Mouse (Mus musculus) forebrain, embryonic 14.5 days (tissue): ENCODE data around the gene Hps3. TPM values are rescaled to one million over a fixed set of nuclear protein-coding genes. Genes with fewer than 3 reads are reported as not detected.
"Not testable (repeated sequence)": the region's sequence is repeated elsewhere in the genome, so short reads cannot be mapped to it uniquely, and the experiment has no call there.

Source experiments
- ATAC-seq: fragments of 200-750 bp; cut with Nextera tagmentation; 2 replicates; pipeline ENCODE4 v1.8.0; 2017; ENCODE audit warnings: mild to moderate bottlenecking, moderate library complexity
- DNase-seq: peaks from one replicate; pipeline ENCODE4 v3.0.0-alpha.2; 2015; ENCODE audit warnings: low spot score
- H3K27ac ChIP-seq: fragments of 300-500 bp; sonication (generic); 2 replicates; pipeline ENCODE4 v1.5.1; 2014; ENCODE audit warnings: low read depth, mild to moderate bottlenecking, control low read depth, low read length, moderate library complexity
- H3K27me3 ChIP-seq: fragments of 300-500 bp; sonication (generic); replicated peaks from 2 replicates; pipeline ENCODE4 v1.6.1; 2014; ENCODE audit warnings: low read length, control low read depth, mixed read lengths; ENCODE audit not compliant: control insufficient read depth, insufficient read depth
- H3K36me3 ChIP-seq: fragments of 300-500 bp; sonication (generic); 2 replicates; pipeline ENCODE4 v1.6.1; 2014; ENCODE audit warnings: low read length, control low read depth; ENCODE audit not compliant: control insufficient read depth, insufficient read depth
- H3K4me1 ChIP-seq: fragments of 300-500 bp; sonication (generic); 2 replicates; pipeline ENCODE4 v1.6.1; 2014; ENCODE audit warnings: antibody characterized with exemption, low read length, control low read depth; ENCODE audit not compliant: control insufficient read depth, insufficient read depth
- H3K4me2 ChIP-seq: fragments of 300-500 bp; sonication (generic); 2 replicates; pipeline ENCODE4 v1.6.1; 2014; ENCODE audit warnings: mild to moderate bottlenecking, control low read depth, low read length
- H3K4me3 ChIP-seq: fragments of 300-500 bp; sonication (generic); 2 replicates; pipeline ENCODE4 v1.5.1; 2014; ENCODE audit warnings: low read depth, low read length, control low read depth
- H3K9ac ChIP-seq: fragments of 300-500 bp; sonication (generic); 2 replicates; pipeline ENCODE4 v1.6.1; 2014; ENCODE audit warnings: mild to moderate bottlenecking, low read length, control low read depth, moderate library complexity
- H3K9me3 ChIP-seq: fragments of 300-500 bp; sonication (generic); replicated peaks from 2 replicates; pipeline ENCODE4 v1.6.1; 2016; ENCODE audit warnings: low read length, control low read depth, mixed read lengths; ENCODE audit not compliant: control insufficient read depth
- WGBS: fragments of 180-500 bp; shearing (Covaris S2); extraction: QIAGEN DNeasy Blood & Tissue Kit; methylation state at CpG from one replicate; pipeline ENCODE4 v1.1.7; 2014; 5-methylcytosine and 5-hydroxymethylcytosine counted together
- polyA plus RNA-seq: library from polyadenylated mRNA; unstranded; fragments of >200 nt; fragmentation: Nextera tagmentation; extraction: Ambion mirVana; gene quantifications from 2 replicates; pipeline ENCODE4 v1.2.1, GENCODE M21; 2014

The Hps3 gene
- polyA plus RNA-seq, 1 experiment from 2014 or later = 9.3 TPM

- H3K27ac ChIP-seq, ATAC-seq, H3K9ac ChIP-seq, H3K27me3 ChIP-seq, H3K9me3 ChIP-seq, H3K4me1 ChIP-seq, H3K4me2 ChIP-seq, H3K4me3 ChIP-seq, DNase-seq: not testable (repeated sequence)
- peaks cover 22% of the 10 kb centered on the region for H3K36me3 ChIP-seq
- WGBS = 92% methylated on average over 7 of the region's 7 CpGs
These were observed 24.2 kb downstream of the Hps3 start for GRCm38 (mm10) chr3:20010905-20011304.

- no peaks in the 10 kb centered on the region for H3K9me3 ChIP-seq
- DNase-seq = no peak
- 97% methylated on average over 9 of the region's 9 CpGs for WGBS
- H3K4me3 ChIP-seq = no peak overlapping the region
- no peak overlapping the region for H3K4me2 ChIP-seq
- ATAC-seq = no peak
- no peaks in the 10 kb centered on the region for H3K4me1 ChIP-seq
- no peak overlapping the region for H3K9ac ChIP-seq
- peaks cover 20% of the 10 kb centered on the region for H3K36me3 ChIP-seq
- H3K27me3 ChIP-seq = no peaks in the 10 kb centered on the region
- no peak overlapping the region for H3K27ac ChIP-seq
These were observed 24.7 kb downstream of the Hps3 start for GRCm38 (mm10) chr3:20010464-20010863.

- Histone ChIP-seq H3K9ac (no peak overlapping the region), H3K4me1 (no peaks in the 10 kb centered on the region), H3K36me3 (peaks cover 15% of the 10 kb centered on the region), H3K4me3 (no peak overlapping the region), H3K27me3 (no peaks in the 10 kb centered on the region), H3K27ac (no peak overlapping the region), H3K4me2 (no peak overlapping the region), H3K9me3 (no peaks in the 10 kb centered on the region)
- ATAC-seq (no peak), DNase-seq (no peak)
- WGBS = 90% methylated on average over 5 of the region's 5 CpGs
These were observed 27.4 kb downstream of the Hps3 start for GRCm38 (mm10) chr3:20007759-20008158.

- no peak overlapping the region for H3K9ac ChIP-seq
- ATAC-seq (no peak), DNase-seq (no peak)
- no peak overlapping the region for H3K4me3 ChIP-seq
- 91% methylated on average over 4 of the region's 4 CpGs for WGBS
- H3K36me3 ChIP-seq = peaks cover 19% of the 10 kb centered on the region
- no peaks in the 10 kb centered on the region for H3K9me3 ChIP-seq
- no peak overlapping the region for H3K27ac ChIP-seq
- H3K27me3 ChIP-seq = no peaks in the 10 kb centered on the region
- no peaks in the 10 kb centered on the region for H3K4me1 ChIP-seq
- H3K4me2 ChIP-seq = no peak overlapping the region
These were observed 27.8 kb downstream of the Hps3 start for GRCm38 (mm10) chr3:20007275-20007674.

- Histone ChIP-seq H3K9ac (no peak overlapping the region), H3K27me3 (no peaks in the 10 kb centered on the region), H3K27ac (no peak overlapping the region), H3K4me3 (no peak overlapping the region), H3K4me1 (no peaks in the 10 kb centered on the region), H3K36me3 (peaks cover 21% of the 10 kb centered on the region), H3K4me2 (no peak overlapping the region), H3K9me3 (no peaks in the 10 kb centered on the region)
- DNase-seq (no peak), ATAC-seq (no peak)
- WGBS = 82% methylated on average over 1 of the region's 1 CpGs
These were observed 29.5 kb downstream of the Hps3 start for GRCm38 (mm10) chr3:20005611-20006010.

GRCm38 (mm10) chr3:20004422-20004821, 30.7 kb downstream of the Hps3 start:
- H3K27ac ChIP-seq = no peak overlapping the region
- 93% methylated on average over 8 of the region's 8 CpGs for WGBS
- ATAC-seq (no peak), DNase-seq (no peak)
- H3K36me3 ChIP-seq = peaks cover 15% of the 10 kb centered on the region
- H3K9ac ChIP-seq = no peak overlapping the region
- H3K4me2 ChIP-seq = no peak overlapping the region
- H3K9me3 ChIP-seq = no peaks in the 10 kb centered on the region
- no peaks in the 10 kb centered on the region for H3K27me3 ChIP-seq
- H3K4me3 ChIP-seq = no peak overlapping the region
- H3K4me1 ChIP-seq = no peaks in the 10 kb centered on the region

- H3K4me3 ChIP-seq = no peak overlapping the region
- no peak overlapping the region for H3K4me2 ChIP-seq
- no peak overlapping the region for H3K9ac ChIP-seq
- H3K27me3 ChIP-seq = no peaks in the 10 kb centered on the region
- DNase-seq (no peak), ATAC-seq (no peak)
- WGBS = 83% methylated on average over 5 of the region's 5 CpGs
- no peak overlapping the region for H3K27ac ChIP-seq
- H3K36me3 ChIP-seq = peaks cover 15% of the 10 kb centered on the region
- H3K9me3 ChIP-seq = no peaks in the 10 kb centered on the region
- no peaks in the 10 kb centered on the region for H3K4me1 ChIP-seq
These were observed 32.3 kb downstream of the Hps3 start for GRCm38 (mm10) chr3:20002786-20003185.

- Histone ChIP-seq H3K27me3 (no peaks in the 10 kb centered on the region), H3K4me3 (no peak overlapping the region), H3K36me3 (peaks cover 20% of the 10 kb centered on the region), H3K9ac (no peak overlapping the region), H3K4me2 (no peak overlapping the region), H3K4me1 (no peaks in the 10 kb centered on the region), H3K9me3 (no peaks in the 10 kb centered on the region), H3K27ac (no peak overlapping the region)
- 54% methylated on average over 4 of the region's 4 CpGs for WGBS
- ATAC-seq (no peak), DNase-seq (no peak)
These were observed 34.3 kb downstream of the Hps3 start for GRCm38 (mm10) chr3:20000806-20001205.

GRCm38 (mm10) chr3:19999551-19999950, 35.6 kb downstream of the Hps3 start:
- H3K4me1 ChIP-seq = no peaks in the 10 kb centered on the region
- H3K36me3 ChIP-seq = peaks cover 20% of the 10 kb centered on the region
- H3K9ac ChIP-seq = no peak overlapping the region
- H3K9me3 ChIP-seq = no peaks in the 10 kb centered on the region
- H3K4me3 ChIP-seq = no peak overlapping the region
- no peak overlapping the region for H3K27ac ChIP-seq
- 86% methylated on average over 2 of the region's 2 CpGs for WGBS
- no peak overlapping the region for H3K4me2 ChIP-seq
- ATAC-seq = no peak
- no peak for DNase-seq
- no peaks in the 10 kb centered on the region for H3K27me3 ChIP-seq
